Mouse (Mus musculus) neural tube, embryonic 11.5 days (tissue): ENCODE results near the gene Dennd6a. TPM values are rescaled to one million over a fixed set of nuclear protein-coding genes. Genes with fewer than 3 reads are reported as not detected.

Source experiments
- ATAC-seq: fragments of 200-750 bp; cut with Nextera tagmentation; 2 replicates; pipeline ENCODE4 v1.8.0; 2017; ENCODE audit warnings: moderate number of reproducible peaks, mild to moderate bottlenecking, moderate TSS enrichment, moderate library complexity; ENCODE audit not compliant: insufficient read depth, low FRiP score, low TSS enrichment
- DNase-seq: peaks from one replicate; pipeline ENCODE4 v3.0.0-alpha.2; 2015; ENCODE audit warnings: low spot score
- H3K27ac ChIP-seq: fragments of 300-500 bp; sonication (generic); 2 replicates; pipeline ENCODE4 v1.5.1; 2014; ENCODE audit warnings: low read depth, mild to moderate bottlenecking, low read length
- H3K27me3 ChIP-seq: fragments of 300-500 bp; sonication (generic); 2 replicates; pipeline ENCODE4 v1.6.1; 2014; ENCODE audit warnings: mild to moderate bottlenecking, low read length, mixed read lengths; ENCODE audit not compliant: control insufficient read depth, insufficient read depth
- H3K36me3 ChIP-seq: fragments of 300-500 bp; sonication (generic); 2 replicates; pipeline ENCODE4 v1.6.1; 2014; ENCODE audit warnings: mild to moderate bottlenecking, low read length, moderate library complexity, mixed read lengths; ENCODE audit not compliant: control insufficient read depth, insufficient read depth
- H3K4me1 ChIP-seq: fragments of 300-500 bp; sonication (generic); 2 replicates; pipeline ENCODE4 v1.6.1; 2014; ENCODE audit warnings: low read length, mixed read lengths; ENCODE audit not compliant: control insufficient read depth, insufficient read depth
- H3K4me2 ChIP-seq: fragments of 300-500 bp; sonication (generic); 2 replicates; pipeline ENCODE4 v1.6.1; 2014; ENCODE audit warnings: low read depth, mild to moderate bottlenecking, moderate library complexity
- H3K4me3 ChIP-seq: fragments of 300-500 bp; sonication (generic); 2 replicates; pipeline ENCODE4 v1.5.1; 2014; ENCODE audit warnings: low read depth, low read length
- H3K9ac ChIP-seq: fragments of 300-500 bp; sonication (generic); 2 replicates; pipeline ENCODE4 v1.6.1; 2014; ENCODE audit warnings: mild to moderate bottlenecking, low read length
- H3K9me3 ChIP-seq: fragments of 300-500 bp; sonication (generic); 2 replicates; pipeline ENCODE4 v1.6.1; 2016; ENCODE audit warnings: low read length; ENCODE audit not compliant: control insufficient read depth
- WGBS: fragments of 180-500 bp; shearing (Covaris S2); extraction: QIAGEN DNeasy Blood & Tissue Kit; methylation state at CpG from one replicate; pipeline ENCODE4 v1.1.7; 2014; 5-methylcytosine and 5-hydroxymethylcytosine counted together
- polyA plus RNA-seq: library from polyadenylated mRNA; unstranded; fragments of >200 nt; fragmentation: Nextera tagmentation; extraction: Ambion mirVana; gene quantifications from 2 replicates; pipeline ENCODE4 v1.2.1, GENCODE M21; 2014

Dennd6a gene
- polyA plus RNA-seq, 1 experiment from 2014 or later = 29.9 TPM

- H3K9ac ChIP-seq = no peak overlapping the region
- H3K4me3 ChIP-seq = no peak overlapping the region
- H3K27me3 ChIP-seq = no peaks in the 10 kb centered on the region
- 0 out of 2 replicates have a peak, but pooled peaks cover 2% of the 10 kb centered on the region for H3K36me3 ChIP-seq
- no peak for DNase-seq
- no peak overlapping the region for H3K27ac ChIP-seq
- H3K4me2 ChIP-seq = no peak overlapping the region
- H3K4me1 ChIP-seq = no peaks in the 10 kb centered on the region
- no peaks in the 10 kb centered on the region for H3K9me3 ChIP-seq
- ATAC-seq = no peak
- WGBS = 96% methylated on average over 3 of the region's 3 CpGs
These were observed 10.0 kb downstream of the Dennd6a start for GRCm38 (mm10) chr14:26583645-26584044.

- H3K4me2 ChIP-seq = no peak overlapping the region
- ATAC-seq = no peak
- H3K36me3 ChIP-seq = no peaks in the 10 kb centered on the region
- no peaks in the 10 kb centered on the region for H3K27me3 ChIP-seq
- no peak overlapping the region for H3K4me3 ChIP-seq
- no peaks in the 10 kb centered on the region for H3K9me3 ChIP-seq
- DNase-seq = no peak
- H3K27ac ChIP-seq = no peak overlapping the region
- H3K9ac ChIP-seq = no peak overlapping the region
- no peaks in the 10 kb centered on the region for H3K4me1 ChIP-seq
These were observed 13.5 kb downstream of the Dennd6a start for GRCm38 (mm10) chr14:26587116-26587515.

DNA sequence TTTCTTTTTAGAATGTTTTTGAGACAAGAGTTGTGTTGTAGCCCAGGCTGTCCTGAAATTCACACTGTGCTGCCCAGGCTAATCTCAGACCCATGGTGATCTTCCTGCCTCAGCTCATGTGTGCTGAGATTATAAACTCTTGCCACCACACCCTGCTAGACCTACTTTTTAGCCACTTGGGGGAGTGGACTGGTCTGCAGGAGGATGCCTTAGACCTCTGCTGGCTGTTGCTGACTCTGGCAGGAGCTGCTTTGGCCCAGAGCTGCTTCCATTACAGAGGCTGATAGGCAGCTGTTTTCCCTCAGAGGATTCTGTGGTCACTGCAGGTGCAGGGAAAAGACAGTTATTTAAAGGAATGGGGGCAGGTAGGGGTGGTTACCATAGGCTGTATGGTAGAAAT lies 17.7 kb downstream of the Dennd6a start:
- ATAC-seq = no peak
- Histone ChIP-seq H3K4me2 (no peak overlapping the region), H3K9ac (no peak overlapping the region)

GRCm38 (mm10) chr14:26593281-26593895 lies 19.7 kb downstream of the Dennd6a start:
- WGBS = 90% methylated on average over 2 of the region's 2 CpGs
- no peak overlapping the region for H3K27ac ChIP-seq
- H3K4me1 ChIP-seq = no peaks in the 10 kb centered on the region
- DNase-seq (no peak), ATAC-seq (no peak)
- no peak overlapping the region for H3K4me2 ChIP-seq
- no peaks in the 10 kb centered on the region for H3K27me3 ChIP-seq
- H3K4me3 ChIP-seq = no peak overlapping the region
- no peak overlapping the region for H3K9ac ChIP-seq
- no peaks in the 10 kb centered on the region for H3K9me3 ChIP-seq
- peaks cover 2% of the 10 kb centered on the region; the same call in 1 of the 2 replicates for H3K36me3 ChIP-seq

More for the DNA sequence above, 17.7 kb downstream of the Dennd6a start:
- DNase-seq = no peak
- no peaks in the 10 kb centered on the region for H3K27me3 ChIP-seq
- no peaks in the 10 kb centered on the region for H3K4me1 ChIP-seq
- no peak overlapping the region for H3K4me3 ChIP-seq
- H3K27ac ChIP-seq = no peak overlapping the region
- peaks cover 2% of the 10 kb centered on the region; the same call in 1 of the 2 replicates for H3K36me3 ChIP-seq
- H3K9me3 ChIP-seq = no peaks in the 10 kb centered on the region

GRCm38 (mm10) chr14:26595167-26595566 lies 21.5 kb downstream of the Dennd6a start:
- Histone ChIP-seq H3K4me2 (no peak overlapping the region), H3K4me1 (no peaks in the 10 kb centered on the region), H3K36me3 (peaks cover 2% of the 10 kb centered on the region), H3K9ac (no peak overlapping the region), H3K27me3 (no peaks in the 10 kb centered on the region), H3K9me3 (no peaks in the 10 kb centered on the region), H3K27ac (no peak overlapping the region), H3K4me3 (no peak overlapping the region)
- 95% methylated on average over 7 of the region's 7 CpGs for WGBS
- no peak for DNase-seq
- no peak for ATAC-seq

DNA sequence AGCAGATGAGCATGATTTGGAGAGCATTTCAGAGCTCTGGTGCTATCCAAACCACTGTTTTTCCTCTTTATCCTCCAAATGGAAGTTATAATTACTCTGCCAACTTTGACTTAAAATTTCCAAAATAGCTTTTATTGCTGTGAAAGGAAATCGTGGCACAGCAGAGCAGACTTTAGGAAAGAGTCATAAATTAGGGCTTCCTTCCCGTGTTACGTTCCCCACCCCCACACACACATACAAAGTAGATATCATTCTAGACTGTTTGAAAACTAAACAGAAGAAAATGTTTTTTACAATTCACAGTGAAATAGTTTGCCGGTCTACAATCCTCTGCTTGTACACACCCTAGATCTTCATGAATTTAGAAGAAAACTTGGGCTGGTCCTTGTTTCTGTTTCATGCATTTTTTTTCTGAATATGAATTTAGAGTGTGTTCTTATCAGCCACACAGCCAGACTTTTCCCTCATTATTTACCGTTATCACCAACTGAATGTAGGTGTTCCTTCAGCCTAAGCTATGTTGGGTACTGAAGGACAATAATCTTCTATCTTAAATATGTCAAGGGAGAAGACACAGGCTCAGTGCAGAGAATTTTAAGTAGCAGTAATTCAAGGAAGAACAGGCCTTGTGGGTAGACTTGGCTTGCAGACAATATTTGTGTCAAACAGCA lies 22.2 kb downstream of the Dennd6a start:
- no peak overlapping the region for H3K4me3 ChIP-seq
- no peak overlapping the region for H3K9ac ChIP-seq
- H3K27ac ChIP-seq = no peak overlapping the region
- no peak for ATAC-seq
- H3K27me3 ChIP-seq = no peaks in the 10 kb centered on the region
- H3K4me2 ChIP-seq = no peak overlapping the region
- H3K36me3 ChIP-seq = peaks cover 3% of the 10 kb centered on the region
- DNase-seq = no peak
- H3K9me3 ChIP-seq = no peaks in the 10 kb centered on the region
- no peaks in the 10 kb centered on the region for H3K4me1 ChIP-seq
- WGBS = 86% methylated on average over 5 of the region's 5 CpGs

DNA sequence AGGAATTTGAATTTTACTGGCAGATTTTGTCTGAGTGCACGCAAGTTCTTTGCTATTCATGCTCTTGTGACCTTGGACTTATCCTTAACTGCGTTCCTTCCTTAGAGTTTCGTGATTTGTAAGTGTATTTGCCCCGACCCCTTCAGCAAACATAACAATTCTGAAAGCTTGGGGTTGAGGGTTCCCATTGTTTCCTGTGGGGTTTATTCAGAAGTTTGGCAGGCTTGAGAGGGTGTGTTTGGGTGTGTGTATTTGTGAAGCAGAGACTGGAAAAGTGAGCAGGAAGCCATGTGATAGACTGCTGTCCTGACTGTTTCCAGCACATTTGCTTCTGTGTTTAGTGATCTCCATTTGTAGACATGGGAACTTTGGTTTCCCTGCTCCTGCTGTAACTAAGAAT lies 31.7 kb downstream of the Dennd6a start:
- no peak overlapping the region for H3K4me3 ChIP-seq
- no peak for DNase-seq
- WGBS = 85% methylated on average over 4 of the region's 4 CpGs
- H3K4me1 ChIP-seq = no peaks in the 10 kb centered on the region
- peaks cover 9% of the 10 kb centered on the region for H3K36me3 ChIP-seq
- ATAC-seq = no peak
- no peak overlapping the region for H3K4me2 ChIP-seq
- no peak overlapping the region for H3K27ac ChIP-seq
- no peak overlapping the region for H3K9ac ChIP-seq
- no peaks in the 10 kb centered on the region for H3K9me3 ChIP-seq
- no peaks in the 10 kb centered on the region for H3K27me3 ChIP-seq

DNA sequence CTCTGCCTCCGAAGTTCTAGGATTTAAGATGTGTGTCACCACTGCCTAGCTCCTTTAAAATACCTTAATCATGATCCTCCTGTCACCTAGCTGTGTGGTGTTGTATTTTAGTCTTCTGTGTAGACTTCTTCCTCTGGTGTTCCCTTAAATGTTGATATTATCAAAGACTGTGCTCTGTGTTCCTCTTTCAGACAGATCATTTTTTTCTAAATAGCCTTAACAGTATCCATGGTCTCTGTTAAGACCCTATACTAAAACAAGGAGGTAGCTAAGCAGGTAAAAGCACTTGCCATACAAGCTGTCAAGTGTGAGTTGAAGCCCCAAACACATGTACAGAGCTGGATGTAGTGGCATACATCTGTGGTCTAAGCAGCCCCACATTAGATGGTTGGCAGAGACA lies 36.0 kb downstream of the Dennd6a start:
- Histone ChIP-seq H3K4me3 (no peak overlapping the region), H3K27me3 (no peaks in the 10 kb centered on the region), H3K4me2 (no peak overlapping the region), H3K36me3 (peaks cover 4% of the 10 kb centered on the region), H3K9ac (no peak overlapping the region), H3K9me3 (no peaks in the 10 kb centered on the region), H3K4me1 (no peaks in the 10 kb centered on the region), H3K27ac (no peak overlapping the region)
- no peak for DNase-seq
- no peak for ATAC-seq
- 90% methylated on average over 1 of the region's 1 CpGs for WGBS

DNA sequence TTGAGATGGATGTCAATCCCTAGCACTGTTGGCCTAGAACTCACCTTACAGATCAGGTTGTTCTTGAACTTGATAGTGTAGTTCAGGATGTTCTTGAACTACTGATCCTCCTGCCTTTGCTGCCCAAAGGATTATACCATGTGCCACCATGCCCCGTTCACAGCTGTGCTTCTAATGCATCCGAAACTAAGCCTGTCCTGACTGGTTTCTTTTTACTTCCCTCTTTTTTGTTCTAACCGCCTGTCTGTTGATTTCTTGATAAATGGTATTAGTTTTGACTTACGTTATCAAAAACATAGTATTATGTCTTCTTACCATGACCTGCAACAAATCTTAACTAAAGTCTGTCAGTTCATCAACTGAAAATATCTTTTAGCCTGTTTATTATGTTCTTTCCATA lies 37.0 kb downstream of the Dennd6a start:
- DNase-seq (no peak), ATAC-seq (no peak)
- H3K4me1 ChIP-seq = no peaks in the 10 kb centered on the region
- H3K4me2 ChIP-seq = no peak overlapping the region
- H3K36me3 ChIP-seq = peaks cover 2% of the 10 kb centered on the region; the same call in 1 of the 2 replicates
- H3K9me3 ChIP-seq = no peaks in the 10 kb centered on the region
- 94% methylated on average over 4 of the region's 4 CpGs for WGBS
- H3K27ac ChIP-seq = no peak overlapping the region
- H3K9ac ChIP-seq = no peak overlapping the region
- H3K27me3 ChIP-seq = no peaks in the 10 kb centered on the region
- no peak overlapping the region for H3K4me3 ChIP-seq
